Mouse (Mus musculus): Measurements from ENCODE around the gene Ube3a.

- no peak for TF ChIP-seq POLR2A (IDR thresholded peaks at IDR 0.05; ENCODE audit: extremely low read depth, insufficient read depth, low read length)
- TF ChIP-seq CTCF (IDR thresholded peaks at IDR 0.05; ENCODE audit: low read depth, low read length), result no peak
These were observed 84.0 kb downstream of the Ube3a start for GRCm38 (mm10) chr7:59312576-59312975.

Measured in liver, adult 2 months (tissue).